Mouse (Mus musculus) kidney, embryonic 14.5 days (tissue): ENCODE measurements around the gene Faap100. TPM values are rescaled to one million over a fixed set of nuclear protein-coding genes. Genes with fewer than 3 reads are reported as not detected.

Experiments used
- ATAC-seq: fragments of 200-750 bp; cut with Nextera tagmentation; 2 replicates; pipeline ENCODE4 v1.8.0; 2017; ENCODE audit warnings: moderate number of reproducible peaks, mild to moderate bottlenecking, moderate TSS enrichment, moderate library complexity; ENCODE audit not compliant: low FRiP score, low TSS enrichment
- H3K27ac ChIP-seq: fragments of 300-500 bp; sonication (generic); 2 replicates; pipeline ENCODE4 v1.5.1; 2014; ENCODE audit warnings: low read depth, mild to moderate bottlenecking, low read length, moderate library complexity, mixed read lengths
- H3K27me3 ChIP-seq: fragments of 300-500 bp; sonication (generic); 2 replicates; pipeline ENCODE4 v1.6.1; 2014; ENCODE audit warnings: mild to moderate bottlenecking, low read length; ENCODE audit not compliant: control insufficient read depth, insufficient read depth
- H3K36me3 ChIP-seq: fragments of 300-500 bp; sonication (generic); 2 replicates; pipeline ENCODE4 v1.6.1; 2014; ENCODE audit warnings: low read length, mixed read lengths; ENCODE audit not compliant: control insufficient read depth, insufficient read depth
- H3K4me1 ChIP-seq: fragments of 300-500 bp; sonication (generic); 2 replicates; pipeline ENCODE4 v1.6.1; 2014; ENCODE audit warnings: low read length, mixed read lengths; ENCODE audit not compliant: control insufficient read depth, insufficient read depth
- H3K4me2 ChIP-seq: fragments of 300-500 bp; sonication (generic); replicated peaks from 2 replicates; pipeline ENCODE4 v1.6.1; 2014; ENCODE audit warnings: low read depth, mild to moderate bottlenecking, low read length
- H3K4me3 ChIP-seq: fragments of 300-500 bp; sonication (generic); 2 replicates; pipeline ENCODE4 v1.5.1; 2014; ENCODE audit warnings: mild to moderate bottlenecking, low read length
- H3K9ac ChIP-seq: fragments of 300-500 bp; sonication (generic); 2 replicates; pipeline ENCODE4 v1.6.1; 2014; ENCODE audit warnings: low read depth, mild to moderate bottlenecking, low read length, moderate library complexity
- H3K9me3 ChIP-seq: fragments of 300-500 bp; sonication (generic); 2 replicates; pipeline ENCODE4 v1.6.1; 2016; ENCODE audit warnings: low read length; ENCODE audit not compliant: control insufficient read depth
- WGBS: fragments of 180-500 bp; shearing (Covaris S2); extraction: QIAGEN DNeasy Blood & Tissue Kit; methylation state at CpG from one replicate; pipeline ENCODE4 v1.1.7; 2014; 5-methylcytosine and 5-hydroxymethylcytosine counted together
- polyA plus RNA-seq: library from polyadenylated mRNA; unstranded; fragments of >200 nt; fragmentation: Nextera tagmentation; extraction: Ambion mirVana; gene quantifications from 2 replicates; pipeline ENCODE4 v1.2.1, GENCODE M21; 2014

The Faap100 gene
- polyA plus RNA-seq, 1 experiment from 2014 or later: 40.3 TPM

DNA sequence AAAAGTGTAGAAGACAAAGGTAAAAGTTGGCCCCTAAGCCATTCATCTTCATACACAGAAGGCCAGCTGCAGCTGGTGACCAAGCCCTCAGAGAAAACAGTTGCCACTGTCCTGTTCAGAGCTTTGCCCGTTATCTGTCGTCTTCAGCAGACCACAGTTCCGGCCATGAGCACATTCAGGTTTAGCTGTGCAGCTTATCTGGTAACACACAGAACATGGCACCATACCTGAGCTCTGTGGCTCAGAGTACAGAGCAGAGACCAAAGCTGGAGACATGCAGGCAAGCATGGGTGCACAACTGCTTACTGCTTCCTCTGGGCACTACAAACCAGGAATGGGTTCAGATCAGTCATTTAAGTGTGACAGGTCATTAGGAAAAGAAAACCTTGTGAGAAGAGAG, 27.3 kb upstream of the Faap100 start:
- Histone ChIP-seq H3K27ac (no peak overlapping the region), H3K4me2 (no peak overlapping the region), H3K27me3 (no peaks in the 10 kb centered on the region), H3K4me3 (no peak overlapping the region), H3K4me1 (no peaks in the 10 kb centered on the region), H3K36me3 (peaks cover 94% of the 10 kb centered on the region), H3K9ac (no peak overlapping the region), H3K9me3 (no peaks in the 10 kb centered on the region)
- WGBS: 93% methylated on average over 3 of the region's 3 CpGs
- ATAC-seq: no peak

DNA sequence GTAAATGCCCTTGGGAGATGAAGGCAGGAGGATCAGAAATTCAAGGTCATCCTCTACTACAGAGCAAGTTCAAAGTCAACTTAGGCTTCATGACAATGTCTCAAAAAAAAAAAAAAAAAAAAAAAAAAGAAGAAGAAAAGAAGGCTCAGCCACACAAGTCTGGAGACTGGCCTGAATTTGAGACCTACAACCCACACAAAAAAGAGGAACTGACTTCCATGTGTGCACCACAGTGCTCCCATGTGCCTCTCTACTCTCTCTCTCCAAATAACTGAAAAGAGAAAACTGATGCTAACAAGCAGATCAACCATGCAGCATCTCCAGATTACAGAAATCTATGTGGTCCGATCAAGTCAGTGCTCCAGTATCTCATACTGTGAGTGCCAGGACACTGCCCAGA, 26.2 kb upstream of the Faap100 start:
- Histone ChIP-seq H3K4me2 (no peak overlapping the region), H3K27me3 (no peaks in the 10 kb centered on the region), H3K36me3 (peaks cover 94% of the 10 kb centered on the region), H3K4me1 (no peaks in the 10 kb centered on the region), H3K9me3 (no peaks in the 10 kb centered on the region), H3K9ac (no peak overlapping the region), H3K4me3 (no peak overlapping the region), H3K27ac (no peak overlapping the region)
- no peak for ATAC-seq
- 96% methylated on average over 1 of the region's 1 CpGs for WGBS

DNA sequence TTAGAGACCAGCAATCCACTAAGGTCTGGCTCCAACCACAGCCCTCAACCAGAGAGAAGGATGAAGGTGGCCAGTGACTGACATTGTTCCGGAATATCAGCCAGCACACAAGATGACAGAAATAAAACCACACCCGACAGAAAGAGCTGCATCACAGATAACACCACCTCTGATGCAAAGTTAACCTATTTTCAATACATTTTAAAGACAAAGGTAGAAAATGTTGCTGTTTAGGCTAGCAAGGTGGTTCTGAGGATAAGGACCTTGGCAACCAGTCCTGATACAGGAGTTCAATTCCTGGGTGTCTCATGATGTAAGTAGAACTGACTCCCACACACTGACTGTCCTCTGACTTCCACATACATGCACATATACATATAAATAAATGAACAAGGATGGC, 20.8 kb upstream of the Faap100 start:
- WGBS: 96% methylated on average over 2 of the region's 2 CpGs
- Histone ChIP-seq H3K9ac (no peak overlapping the region), H3K4me3 (no peak overlapping the region), H3K27ac (no peak overlapping the region), H3K4me2 (no peak overlapping the region), H3K36me3 (peaks cover 87% of the 10 kb centered on the region), H3K9me3 (no peaks in the 10 kb centered on the region), H3K27me3 (no peaks in the 10 kb centered on the region), H3K4me1 (no peaks in the 10 kb centered on the region)
- no peak for ATAC-seq

DNA sequence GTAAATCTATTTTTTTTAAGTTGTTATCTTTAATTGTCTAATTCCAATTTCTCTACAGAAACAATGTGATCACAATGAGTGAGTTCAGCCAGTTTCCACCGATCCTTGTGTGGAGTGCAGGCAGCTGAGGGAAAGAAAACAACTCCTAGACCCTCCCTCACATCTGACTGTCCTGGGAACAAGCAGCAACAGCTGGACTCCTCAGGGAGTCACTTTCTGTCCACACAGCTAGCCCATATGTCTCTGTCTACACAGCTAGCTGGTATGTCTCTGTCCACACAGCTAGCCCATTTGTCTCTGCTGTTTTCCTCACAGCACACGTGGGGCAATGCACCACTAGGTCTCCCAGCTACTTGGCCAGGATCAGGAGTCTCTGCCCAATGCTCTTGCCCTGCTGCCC, 19.0 kb upstream of the Faap100 start:
- H3K4me2 ChIP-seq: no peak overlapping the region
- H3K27ac ChIP-seq: no peak overlapping the region
- H3K9ac ChIP-seq: no peak overlapping the region
- ATAC-seq: no peak
- H3K4me3 ChIP-seq: no peak overlapping the region
- WGBS: 59% methylated on average over 2 of the region's 2 CpGs
- no peaks in the 10 kb centered on the region for H3K4me1 ChIP-seq
- H3K36me3 ChIP-seq: peaks cover 85% of the 10 kb centered on the region
- H3K9me3 ChIP-seq: no peaks in the 10 kb centered on the region
- H3K27me3 ChIP-seq: no peaks in the 10 kb centered on the region

DNA sequence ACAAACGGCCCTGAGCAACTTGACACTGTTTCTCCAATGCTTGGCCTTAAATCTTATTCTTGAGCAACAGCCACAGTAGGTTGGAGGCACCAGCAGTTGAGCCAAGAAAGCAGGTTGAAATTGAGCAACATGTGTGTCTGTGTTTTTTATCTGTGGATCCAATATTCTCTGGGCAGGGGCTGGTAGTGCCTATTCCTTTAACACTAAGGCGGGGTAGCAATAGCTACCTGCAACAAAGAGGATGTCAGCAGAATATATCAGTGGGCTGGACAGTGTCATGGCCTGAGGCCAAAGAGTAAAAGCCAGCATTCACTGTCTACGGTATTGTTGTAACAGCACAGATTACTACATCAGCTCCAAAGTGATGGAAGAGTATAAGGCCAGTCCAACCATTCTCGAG, 17.1 kb upstream of the Faap100 start:
- Histone ChIP-seq H3K4me2 (no peak overlapping the region), H3K27ac (no peak overlapping the region), H3K27me3 (no peaks in the 10 kb centered on the region), H3K4me1 (no peaks in the 10 kb centered on the region), H3K9ac (no peak overlapping the region), H3K4me3 (no peak overlapping the region), H3K36me3 (peaks cover 74% of the 10 kb centered on the region), H3K9me3 (no peaks in the 10 kb centered on the region)
- WGBS: 70% methylated on average over 4 of the region's 4 CpGs
- ATAC-seq: no peak

DNA sequence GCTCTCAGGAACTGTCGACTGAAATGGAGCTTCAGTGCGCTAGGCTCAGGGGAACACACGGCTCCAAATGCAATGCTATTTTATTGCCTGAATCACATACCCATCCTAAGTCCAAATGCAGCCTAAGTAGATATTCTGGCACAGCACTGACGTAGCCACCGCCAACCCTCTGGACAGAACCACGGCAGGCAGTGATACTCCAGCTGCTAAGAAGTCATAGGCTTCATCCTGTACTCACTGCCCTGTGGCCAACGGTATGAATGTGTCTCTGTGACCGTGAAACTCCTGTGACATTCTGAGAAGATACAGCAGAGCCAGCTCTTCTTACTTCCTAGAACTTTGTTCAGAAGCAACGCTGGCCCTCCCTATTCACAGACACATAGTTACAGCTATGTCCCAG, 10.0 kb upstream of the Faap100 start:
- H3K9ac ChIP-seq: no peak overlapping the region
- H3K36me3 ChIP-seq: peaks cover 62% of the 10 kb centered on the region
- H3K4me1 ChIP-seq: no peaks in the 10 kb centered on the region
- H3K4me3 ChIP-seq: no peak overlapping the region
- no peak for ATAC-seq
- H3K27me3 ChIP-seq: no peaks in the 10 kb centered on the region
- 93% methylated on average over 9 of the region's 9 CpGs for WGBS
- no peak overlapping the region for H3K27ac ChIP-seq
- no peak overlapping the region for H3K4me2 ChIP-seq
- no peaks in the 10 kb centered on the region for H3K9me3 ChIP-seq

DNA sequence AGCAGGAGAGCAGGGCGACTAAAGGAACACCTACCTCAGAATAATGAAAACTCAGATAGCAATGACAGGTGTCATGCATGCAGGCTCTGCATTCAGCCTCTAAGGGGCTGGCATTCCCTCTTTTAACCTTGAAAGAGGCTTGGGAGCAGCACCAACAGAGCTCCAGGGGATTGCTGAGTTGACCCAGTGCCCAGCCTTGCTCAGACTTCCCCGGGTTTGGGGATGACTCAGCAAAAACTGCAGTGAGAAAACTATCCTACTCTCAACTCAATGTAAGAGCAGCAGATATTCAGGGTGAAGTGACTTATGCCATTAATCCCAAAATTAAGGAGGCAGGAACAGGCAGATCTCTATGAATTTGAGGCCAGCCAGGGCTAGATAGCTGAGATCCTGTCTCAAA, 8.6 kb upstream of the Faap100 start:
- peaks cover 63% of the 10 kb centered on the region for H3K36me3 ChIP-seq
- 68% methylated on average over 2 of the region's 2 CpGs for WGBS
- H3K27ac ChIP-seq: no peak overlapping the region
- H3K4me2 ChIP-seq: no peak overlapping the region
- H3K9ac ChIP-seq: no peak overlapping the region
- no peak overlapping the region for H3K4me3 ChIP-seq
- H3K9me3 ChIP-seq: no peaks in the 10 kb centered on the region
- H3K27me3 ChIP-seq: no peaks in the 10 kb centered on the region
- ATAC-seq: no peak
- H3K4me1 ChIP-seq: no peaks in the 10 kb centered on the region

DNA sequence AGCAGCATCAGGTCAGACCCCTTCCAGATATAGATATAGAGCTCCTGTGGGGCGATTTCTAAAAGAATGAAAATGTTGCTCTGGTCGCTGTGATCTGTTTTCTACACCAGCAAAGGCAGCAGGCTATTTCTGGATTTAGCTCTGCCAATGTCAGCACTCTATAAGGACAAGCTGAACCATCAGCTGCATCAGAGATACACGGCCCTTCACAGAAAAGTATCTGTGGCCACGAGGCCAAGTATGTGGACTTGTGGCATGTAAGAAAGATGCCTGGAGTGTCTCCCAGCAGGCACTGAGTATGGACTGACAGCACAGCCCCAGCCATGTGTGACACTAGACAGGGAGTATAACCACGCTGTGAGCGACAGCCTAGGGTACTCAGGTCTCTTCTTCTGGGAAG, 8.1 kb upstream of the Faap100 start:
- Histone ChIP-seq H3K9me3 (no peaks in the 10 kb centered on the region), H3K4me1 (no peaks in the 10 kb centered on the region), H3K27me3 (no peaks in the 10 kb centered on the region), H3K36me3 (peaks cover 66% of the 10 kb centered on the region), H3K27ac (no peak overlapping the region), H3K4me2 (no peak overlapping the region), H3K4me3 (no peak overlapping the region), H3K9ac (no peak overlapping the region)
- no peak for ATAC-seq
- WGBS: 95% methylated on average over 6 of the region's 6 CpGs

DNA sequence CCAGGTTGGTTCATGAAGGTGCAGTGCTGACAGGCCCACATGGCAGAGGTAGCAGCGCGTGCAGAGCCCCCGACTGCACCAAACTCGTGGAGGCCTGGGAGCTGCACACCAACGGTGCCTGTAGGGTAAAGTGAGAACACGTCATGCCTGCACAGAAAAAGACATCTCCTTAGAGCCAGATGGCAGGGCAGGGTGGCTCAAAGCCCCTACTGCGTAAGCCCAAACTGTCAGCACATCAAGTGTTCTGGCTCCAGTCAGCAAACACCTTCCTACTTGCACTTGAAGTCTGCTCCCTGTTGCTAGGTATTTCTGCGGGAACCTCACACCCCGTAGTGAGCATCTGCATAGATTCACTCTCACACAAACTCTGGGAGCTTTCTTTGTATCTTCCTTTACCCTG, 3.9 kb upstream of the Faap100 start:
- peaks cover 4% of the 10 kb centered on the region for H3K4me1 ChIP-seq
- no peak overlapping the region for H3K27ac ChIP-seq
- no peak overlapping the region for H3K4me2 ChIP-seq
- H3K4me3 ChIP-seq: no peak overlapping the region
- WGBS: 91% methylated on average over 9 of the region's 9 CpGs
- peaks cover 71% of the 10 kb centered on the region for H3K36me3 ChIP-seq
- H3K9me3 ChIP-seq: no peaks in the 10 kb centered on the region
- no peaks in the 10 kb centered on the region for H3K27me3 ChIP-seq
- H3K9ac ChIP-seq: no peak overlapping the region
- ATAC-seq: no peak

DNA sequence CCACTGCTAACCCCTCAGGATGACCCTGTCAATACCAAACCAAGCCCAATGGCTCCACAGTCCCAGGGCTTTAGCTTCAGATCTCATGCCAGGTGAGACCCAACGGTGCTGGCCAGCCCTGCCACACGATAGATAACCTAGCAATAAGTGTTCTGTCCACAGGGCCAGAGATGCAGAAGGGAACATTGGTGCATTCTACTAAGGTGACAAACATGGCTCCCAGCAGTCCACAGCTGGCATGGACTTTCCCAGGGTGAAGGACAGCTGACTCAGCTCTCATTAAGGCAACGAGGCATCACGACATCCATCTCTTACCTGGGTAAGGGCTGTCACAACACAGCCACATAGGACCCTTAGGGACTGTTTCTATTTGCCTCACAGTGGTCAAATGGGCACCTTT, 2.6 kb upstream of the Faap100 start:
- Histone ChIP-seq H3K27ac (no peak overlapping the region), H3K4me1 (peaks cover 9% of the 10 kb centered on the region), H3K9ac (no peak overlapping the region), H3K4me3 (no peak overlapping the region), H3K36me3 (peaks cover 71% of the 10 kb centered on the region), H3K9me3 (no peaks in the 10 kb centered on the region), H3K27me3 (no peaks in the 10 kb centered on the region), H3K4me2 (no peak overlapping the region)
- ATAC-seq: no peak
- 89% methylated on average over 4 of the region's 4 CpGs for WGBS
